Mouse (Mus musculus): ENCODE measurements around the gene Actr8. TPM values are rescaled to one million over a fixed set of nuclear protein-coding genes. Genes with fewer than 3 reads are reported as not detected.
A peak's percentile ranks its signal among the peaks of the same experiment; 100 is the strongest.

Gene Actr8
- polyA plus RNA-seq, 1 experiment from 2014 or later, result 22.4 TPM

- no peaks in the 10 kb centered on the region for H3K36me3 ChIP-seq (ENCODE audit: control insufficient read depth, insufficient read depth)
- H3K9me3 ChIP-seq (replicated peaks; ENCODE audit: control insufficient read depth, low read length), result no peaks in the 10 kb centered on the region
- H3K9ac ChIP-seq (ENCODE audit: low read depth, low read length), result no peak overlapping the region
- no peaks in the 10 kb centered on the region for H3K27me3 ChIP-seq (ENCODE audit: control insufficient read depth, insufficient read depth, low read depth, low read length)
- ATAC-seq (ENCODE audit: low read depth), result no peak
- no peaks in the 10 kb centered on the region for H3K4me1 ChIP-seq (ENCODE audit: control insufficient read depth, low read depth, low read length)
- H3K27ac ChIP-seq (ENCODE audit: low read length), result no peak overlapping the region
- no peak overlapping the region for H3K4me3 ChIP-seq (ENCODE audit: low read depth, low read length)
- WGBS (ENCODE audit: insufficient replicate concordance), result 19% methylated on average over 4 of the region's 4 CpGs
- no peak overlapping the region for H3K4me2 ChIP-seq (ENCODE audit: low read depth, low read length)
Observed at GRCm38 (mm10) chr14:29950805-29951204, 27.3 kb upstream of the Actr8 start.

GRCm38 (mm10) chr14:29957393-29957792 is 20.7 kb upstream of the Actr8 start:
- no peaks in the 10 kb centered on the region for H3K4me1 ChIP-seq (ENCODE audit: control insufficient read depth, low read depth, low read length)
- H3K27me3 ChIP-seq (ENCODE audit: control insufficient read depth, insufficient read depth, low read depth, low read length), result no peaks in the 10 kb centered on the region
- H3K4me3 ChIP-seq (ENCODE audit: low read depth, low read length), result no peak overlapping the region
- no peak for ATAC-seq (ENCODE audit: low read depth)
- no peaks in the 10 kb centered on the region for H3K9me3 ChIP-seq (replicated peaks; ENCODE audit: control insufficient read depth, low read length)
- H3K9ac ChIP-seq (ENCODE audit: low read depth, low read length), result no peak overlapping the region
- H3K36me3 ChIP-seq (ENCODE audit: control insufficient read depth, insufficient read depth), result no peaks in the 10 kb centered on the region
- H3K4me2 ChIP-seq (ENCODE audit: low read depth, low read length), result no peak overlapping the region
- no peak overlapping the region for H3K27ac ChIP-seq (ENCODE audit: low read length)

GRCm38 (mm10) chr14:29967611-29968010 is 10.5 kb upstream of the Actr8 start:
- peaks cover 10% of the 10 kb centered on the region for H3K4me1 ChIP-seq (ENCODE audit: control insufficient read depth, low read depth, low read length)
- peak overlapping the region; percentile 78 for H3K4me2 ChIP-seq (ENCODE audit: low read depth, low read length)
- no peaks in the 10 kb centered on the region for H3K27me3 ChIP-seq (ENCODE audit: control insufficient read depth, insufficient read depth, low read depth, low read length)
- peak overlapping the region; percentile 68 for H3K9ac ChIP-seq (ENCODE audit: low read depth, low read length)
- 52% methylated on average over 7 of the region's 7 CpGs for WGBS (ENCODE audit: insufficient replicate concordance)
- no peaks in the 10 kb centered on the region for H3K9me3 ChIP-seq (replicated peaks; ENCODE audit: control insufficient read depth, low read length)
- ATAC-seq (ENCODE audit: low read depth), result no peak
- peaks cover 12% of the 10 kb centered on the region for H3K36me3 ChIP-seq (ENCODE audit: control insufficient read depth, insufficient read depth)
- H3K27ac ChIP-seq (ENCODE audit: low read length), result peak overlapping the region; percentile 80
- peak overlapping the region; percentile 90 for H3K4me3 ChIP-seq (ENCODE audit: low read depth, low read length)

- H3K9me3 ChIP-seq (replicated peaks; ENCODE audit: control insufficient read depth, low read length), result no peaks in the 10 kb centered on the region
- peak within 1 kb of the TSS; percentile 96 for H3K9ac ChIP-seq (ENCODE audit: low read depth, low read length)
- H3K27me3 ChIP-seq (ENCODE audit: control insufficient read depth, insufficient read depth, low read depth, low read length), result no peaks in the 10 kb centered on the region
- H3K27ac ChIP-seq (ENCODE audit: low read length), result peak within 1 kb of the TSS; percentile 91
- H3K4me2 ChIP-seq (ENCODE audit: low read depth, low read length), result peak within 1 kb of the TSS; percentile 78
- WGBS (ENCODE audit: insufficient replicate concordance), result under 1% methylated on average over 49 of the region's 49 CpGs
- peaks cover 10% of the 10 kb centered on the region for H3K4me1 ChIP-seq (ENCODE audit: control insufficient read depth, low read depth, low read length)
- peaks cover 12% of the 10 kb centered on the region for H3K36me3 ChIP-seq (ENCODE audit: control insufficient read depth, insufficient read depth)
- peak; percentile 100 for ATAC-seq (ENCODE audit: low read depth)
- H3K4me3 ChIP-seq (ENCODE audit: low read depth, low read length), result peak within 1 kb of the TSS; percentile 90
Observed at GRCm38 (mm10) chr14:29968075-29968821, 9.9 kb upstream of the Actr8 start, which contains the start of gene Selenok. Gene Selenok, plus strand, starts transcription at chr14:29968308.

- Histone ChIP-seq H3K27ac (ENCODE audit: low read length) (no peak overlapping the region), H3K4me2 (ENCODE audit: low read depth, low read length) (no peak overlapping the region)
- 83% methylated on average over 7 of the region's 7 CpGs for WGBS (ENCODE audit: insufficient replicate concordance)
Observed at GRCm38 (mm10) chr14:29971446-29971845, 6.7 kb upstream of the Actr8 start.

GRCm38 (mm10) chr14:29971993-29972392 is 6.1 kb upstream of the Actr8 start:
- H3K36me3 ChIP-seq (ENCODE audit: control insufficient read depth, insufficient read depth), result peaks cover 18% of the 10 kb centered on the region
- no peaks in the 10 kb centered on the region for H3K9me3 ChIP-seq (replicated peaks; ENCODE audit: control insufficient read depth, low read length)
- ATAC-seq (ENCODE audit: low read depth), result no peak
- no peaks in the 10 kb centered on the region for H3K27me3 ChIP-seq (ENCODE audit: control insufficient read depth, insufficient read depth, low read depth, low read length)
- H3K9ac ChIP-seq (ENCODE audit: low read depth, low read length), result no peak overlapping the region
- WGBS (ENCODE audit: insufficient replicate concordance), result 78% methylated on average over 5 of the region's 5 CpGs
- H3K27ac ChIP-seq (ENCODE audit: low read length), result no peak overlapping the region
- H3K4me2 ChIP-seq (ENCODE audit: low read depth, low read length), result no peak overlapping the region
- peaks cover 10% of the 10 kb centered on the region for H3K4me1 ChIP-seq (ENCODE audit: control insufficient read depth, low read depth, low read length)
- H3K4me3 ChIP-seq (ENCODE audit: low read depth, low read length), result no peak overlapping the region

More at GRCm38 (mm10) chr14:29971446-29971845, 6.7 kb upstream of the Actr8 start:
- Histone ChIP-seq H3K27me3 (ENCODE audit: control insufficient read depth, insufficient read depth, low read depth, low read length) (no peaks in the 10 kb centered on the region), H3K36me3 (ENCODE audit: control insufficient read depth, insufficient read depth) (peaks cover 18% of the 10 kb centered on the region), H3K4me1 (ENCODE audit: control insufficient read depth, low read depth, low read length) (peaks cover 10% of the 10 kb centered on the region), H3K9ac (ENCODE audit: low read depth, low read length) (no peak overlapping the region), H3K4me3 (ENCODE audit: low read depth, low read length) (no peak overlapping the region), H3K9me3 (replicated peaks; ENCODE audit: control insufficient read depth, low read length) (no peaks in the 10 kb centered on the region)
- no peak for ATAC-seq (ENCODE audit: low read depth)

- Histone ChIP-seq H3K4me2 (ENCODE audit: low read depth, low read length) (no peak overlapping the region), H3K4me1 (ENCODE audit: control insufficient read depth, low read depth, low read length) (peaks cover 3% of the 10 kb centered on the region; the same call in 1 of the 2 replicates), H3K9ac (ENCODE audit: low read depth, low read length) (no peak overlapping the region), H3K36me3 (ENCODE audit: control insufficient read depth, insufficient read depth) (peaks cover 24% of the 10 kb centered on the region), H3K27me3 (ENCODE audit: control insufficient read depth, insufficient read depth, low read depth, low read length) (no peaks in the 10 kb centered on the region), H3K27ac (ENCODE audit: low read length) (no peak overlapping the region), H3K9me3 (replicated peaks; ENCODE audit: control insufficient read depth, low read length) (no peaks in the 10 kb centered on the region), H3K4me3 (ENCODE audit: low read depth, low read length) (no peak overlapping the region)
- WGBS (ENCODE audit: insufficient replicate concordance), result 78% methylated on average over 6 of the region's 6 CpGs
- peak; percentile 9; the same call in 1 of the 2 replicates for ATAC-seq (ENCODE audit: low read depth)
Observed at GRCm38 (mm10) chr14:29976927-29977326, 1.2 kb upstream of the Actr8 start.

GRCm38 (mm10) chr14:29980447-29981205 is 2.5 kb downstream of the Actr8 start:
- Histone ChIP-seq H3K4me1 (ENCODE audit: control insufficient read depth, low read depth, low read length) (peaks cover 3% of the 10 kb centered on the region; the same call in 1 of the 2 replicates), H3K4me2 (ENCODE audit: low read depth, low read length) (no peak overlapping the region), H3K9ac (ENCODE audit: low read depth, low read length) (no peak overlapping the region), H3K27me3 (ENCODE audit: control insufficient read depth, insufficient read depth, low read depth, low read length) (no peaks in the 10 kb centered on the region), H3K4me3 (ENCODE audit: low read depth, low read length) (no peak overlapping the region), H3K9me3 (replicated peaks; ENCODE audit: control insufficient read depth, low read length) (no peaks in the 10 kb centered on the region), H3K27ac (ENCODE audit: low read length) (no peak overlapping the region), H3K36me3 (ENCODE audit: control insufficient read depth, insufficient read depth) (peaks cover 35% of the 10 kb centered on the region)
- ATAC-seq (ENCODE audit: low read depth), result no peak
- WGBS (ENCODE audit: insufficient replicate concordance), result 88% methylated on average over 10 of the region's 10 CpGs

GRCm38 (mm10) chr14:29986096-29986495 is 8.0 kb downstream of the Actr8 start:
- no peak overlapping the region for H3K4me2 ChIP-seq (ENCODE audit: low read depth, low read length)
- H3K27me3 ChIP-seq (ENCODE audit: control insufficient read depth, insufficient read depth, low read depth, low read length), result no peaks in the 10 kb centered on the region
- no peak for ATAC-seq (ENCODE audit: low read depth)
- H3K27ac ChIP-seq (ENCODE audit: low read length), result no peak overlapping the region
- peaks cover 71% of the 10 kb centered on the region for H3K36me3 ChIP-seq (ENCODE audit: control insufficient read depth, insufficient read depth)
- no peak overlapping the region for H3K4me3 ChIP-seq (ENCODE audit: low read depth, low read length)
- H3K4me1 ChIP-seq (ENCODE audit: control insufficient read depth, low read depth, low read length), result no peaks in the 10 kb centered on the region
- H3K9ac ChIP-seq (ENCODE audit: low read depth, low read length), result no peak overlapping the region
- 92% methylated on average over 4 of the region's 4 CpGs for WGBS (ENCODE audit: insufficient replicate concordance)
- no peaks in the 10 kb centered on the region for H3K9me3 ChIP-seq (replicated peaks; ENCODE audit: control insufficient read depth, low read length)

Data from liver, embryonic 16.5 days (tissue).